Mouse (Mus musculus): ENCODE measurements around the gene Xab2.

Xab2 gene

DNA sequence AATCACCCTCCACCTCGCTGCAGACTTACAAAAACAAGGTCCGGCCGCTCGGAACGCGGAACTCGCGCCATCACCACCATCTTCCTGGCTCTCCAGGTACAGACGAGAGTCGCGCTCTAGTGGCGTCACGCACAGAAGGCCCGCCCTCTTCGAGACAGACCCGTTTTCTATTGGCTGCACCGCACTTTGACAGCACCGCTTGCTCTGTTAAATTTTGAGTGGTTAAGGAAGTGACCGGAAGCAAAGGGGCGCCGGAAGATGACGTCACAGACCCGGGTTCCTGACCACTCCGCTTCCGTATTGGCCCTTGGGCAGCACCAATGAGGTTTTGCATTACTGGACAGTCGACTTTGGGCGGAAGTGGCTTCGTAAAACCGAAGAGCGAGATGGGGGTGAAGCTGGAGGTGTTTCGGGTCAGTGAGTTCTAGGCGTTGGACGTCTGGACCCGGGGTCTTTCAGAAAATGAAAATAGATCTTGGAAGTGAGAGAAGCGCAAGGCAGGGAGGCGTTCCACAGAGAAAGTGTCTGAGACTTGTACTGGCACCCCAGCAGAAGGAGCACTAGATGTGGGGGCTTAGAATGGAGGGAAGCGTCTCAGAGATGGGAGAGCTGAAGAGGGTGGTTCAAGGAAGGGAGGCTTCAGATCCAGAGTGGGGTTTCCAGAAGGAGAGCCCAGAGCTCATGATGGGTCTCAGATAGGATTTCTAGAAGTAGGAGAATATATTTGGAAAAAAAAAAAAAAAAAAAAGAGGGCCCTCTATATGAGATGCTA lies at the start of gene Xab2, which contains the start of gene Pet100:
Gene Xab2, minus strand, starts transcription at position 118 of the 772 bp plus-strand sequence.
Gene Pet100, plus strand, starts transcription at position 350 of the 772 bp plus-strand sequence.
- in situ Hi-C loops (cut with MboI; ENCODE audit: low sequenced_read_pairs): no loop called here

DNA sequence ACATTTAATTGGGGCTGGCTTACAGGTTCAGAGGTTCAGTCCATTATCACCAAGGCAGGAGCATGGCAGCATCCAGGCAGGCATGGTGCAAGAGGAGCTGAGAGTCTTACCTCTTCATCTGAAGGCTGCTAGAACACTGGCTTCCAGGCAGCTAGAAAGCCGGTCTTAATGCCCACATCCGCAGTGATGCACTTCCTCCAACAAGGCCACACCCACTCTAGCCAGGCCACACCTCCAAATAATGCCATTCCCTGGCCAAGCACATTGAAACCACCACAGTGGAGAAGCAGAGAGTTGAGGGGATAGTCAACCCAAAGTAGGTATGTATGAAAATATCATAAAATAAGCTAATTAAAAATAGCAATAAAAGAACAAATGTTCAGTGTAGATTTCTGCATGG lies 49.3 kb upstream of the Xab2 start:
- in situ Hi-C loops (cut with MboI; ENCODE audit: low sequenced_read_pairs): loop anchor here (5.0 kb wide), 1 partner anchor 33 kb away; no protein-coding TSS in a partner anchor

DNA sequence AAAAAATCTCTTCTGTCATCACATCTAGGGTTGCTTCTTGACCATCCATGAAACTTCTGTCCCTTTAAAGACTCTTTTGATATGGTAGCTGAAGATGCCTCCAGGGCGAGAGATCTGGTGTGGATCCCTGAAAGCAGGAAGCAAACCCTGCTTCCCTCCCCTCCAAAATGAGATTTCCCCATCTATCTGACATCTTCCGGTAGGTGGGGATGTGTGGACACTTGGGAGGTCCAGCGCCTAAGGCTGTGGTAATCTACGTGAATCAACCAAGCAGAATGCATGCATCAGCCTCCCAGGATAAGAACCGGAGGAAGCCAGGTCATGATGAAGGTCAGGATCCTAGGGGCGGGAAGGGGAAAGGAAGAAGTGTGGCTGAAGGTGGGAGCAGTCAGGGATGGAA lies 44.4 kb upstream of the Xab2 start, which contains the start of gene Mcemp1:
Gene Mcemp1, plus strand, starts transcription at position 248 of the 400 bp plus-strand sequence.
- in situ Hi-C loops (cut with MboI; ENCODE audit: low sequenced_read_pairs): no loop called here

DNA sequence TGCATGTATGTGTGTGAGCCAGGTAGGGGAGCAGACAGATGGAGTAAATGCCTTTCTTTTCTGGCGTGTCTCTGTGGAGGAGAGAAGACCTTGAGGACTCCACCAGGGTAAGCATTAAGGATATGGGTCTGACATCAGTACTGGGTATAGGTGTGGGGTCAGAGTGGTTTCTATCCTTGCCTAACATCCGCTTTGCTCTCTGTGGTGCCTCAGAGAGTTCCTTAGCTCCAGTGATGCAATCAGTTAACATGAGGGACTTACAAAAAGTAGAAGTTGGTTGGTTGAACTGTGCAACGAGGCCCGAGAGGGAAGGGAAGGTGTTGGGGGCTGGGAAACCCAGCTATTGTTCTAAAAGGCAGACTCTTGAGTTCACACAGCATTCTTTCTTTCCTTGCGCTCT lies 43.3 kb upstream of the Xab2 start:
- in situ Hi-C loops (cut with MboI; ENCODE audit: low sequenced_read_pairs): no loop called here

DNA sequence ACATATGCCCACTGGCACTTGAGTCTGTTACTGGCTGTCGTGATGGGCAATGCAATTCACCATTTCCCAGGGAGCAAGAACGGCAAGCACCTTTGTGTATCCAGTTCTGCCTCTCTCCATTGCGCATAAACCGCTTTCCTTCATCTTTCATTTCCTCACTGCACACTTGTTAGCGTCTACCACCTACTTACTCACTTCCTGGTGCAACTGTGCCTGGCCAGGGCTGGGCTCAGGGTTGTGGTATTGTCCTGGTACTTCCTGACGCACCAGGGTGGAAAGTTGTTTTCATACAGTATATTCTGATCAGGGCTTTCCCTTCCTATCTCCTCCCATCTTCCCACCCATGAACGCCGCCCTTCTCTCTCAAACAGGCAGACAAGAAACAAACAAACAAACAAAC lies 39.8 kb upstream of the Xab2 start:
- in situ Hi-C loops (cut with MboI; ENCODE audit: low sequenced_read_pairs): no loop called here

DNA sequence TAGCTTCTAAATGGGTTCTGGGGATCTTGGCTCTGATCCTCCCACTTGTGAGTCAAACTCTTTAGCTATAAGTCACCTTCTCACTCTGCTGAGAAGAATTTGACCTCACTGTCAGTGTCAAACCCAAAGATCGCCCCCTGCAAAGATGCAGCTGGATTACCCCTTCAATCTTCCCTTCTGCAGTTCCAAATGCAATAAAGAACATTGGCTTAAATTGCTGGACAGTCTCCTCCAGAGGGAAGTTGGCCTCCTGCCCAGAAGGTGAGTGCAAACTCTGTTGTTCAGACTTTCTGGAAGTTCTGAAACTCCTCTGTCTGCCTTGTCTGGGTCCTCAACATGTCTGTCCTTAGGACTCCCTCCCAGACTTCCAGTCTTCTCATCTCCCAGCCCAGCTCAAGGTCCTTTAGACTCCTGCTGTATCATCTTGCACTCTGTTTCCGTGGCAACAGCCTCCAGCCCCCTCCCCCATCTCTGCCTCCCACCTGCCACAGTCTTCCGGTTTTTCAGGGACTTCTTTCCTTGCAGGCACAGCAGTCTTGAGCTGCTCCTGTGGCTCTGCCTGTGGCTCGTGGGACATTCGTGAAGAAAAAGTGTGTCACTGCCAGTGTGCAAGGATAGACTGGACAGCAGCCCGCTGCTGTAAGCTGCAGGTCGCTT lies 35.7 kb upstream of the Xab2 start:
- in situ Hi-C loops (cut with MboI; ENCODE audit: low sequenced_read_pairs): no loop called here

DNA sequence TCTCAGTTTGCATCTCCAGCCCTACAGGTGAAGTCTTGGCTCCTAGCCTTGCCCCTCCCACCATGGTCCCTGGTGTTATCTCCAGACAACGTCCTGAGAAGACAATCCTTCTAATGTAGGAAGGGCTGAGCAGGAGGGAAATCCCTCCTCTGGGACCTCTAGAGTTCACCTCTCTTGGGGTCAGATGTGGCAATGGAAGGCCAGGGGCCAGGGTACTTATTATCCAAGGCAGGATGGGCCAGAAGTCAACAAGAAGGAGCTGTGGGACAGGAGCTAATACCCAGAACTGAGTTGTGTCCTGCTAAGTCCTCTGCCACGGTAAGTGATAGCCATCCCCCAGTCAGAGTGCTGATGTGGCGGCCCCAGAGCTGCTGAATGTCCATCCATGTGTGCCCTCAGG lies 34.4 kb upstream of the Xab2 start, which contains the start of gene Retn:
Gene Retn, plus strand, starts transcription at position 245 of the 400 bp plus-strand sequence.
- in situ Hi-C loops (cut with MboI; ENCODE audit: low sequenced_read_pairs): no loop called here

DNA sequence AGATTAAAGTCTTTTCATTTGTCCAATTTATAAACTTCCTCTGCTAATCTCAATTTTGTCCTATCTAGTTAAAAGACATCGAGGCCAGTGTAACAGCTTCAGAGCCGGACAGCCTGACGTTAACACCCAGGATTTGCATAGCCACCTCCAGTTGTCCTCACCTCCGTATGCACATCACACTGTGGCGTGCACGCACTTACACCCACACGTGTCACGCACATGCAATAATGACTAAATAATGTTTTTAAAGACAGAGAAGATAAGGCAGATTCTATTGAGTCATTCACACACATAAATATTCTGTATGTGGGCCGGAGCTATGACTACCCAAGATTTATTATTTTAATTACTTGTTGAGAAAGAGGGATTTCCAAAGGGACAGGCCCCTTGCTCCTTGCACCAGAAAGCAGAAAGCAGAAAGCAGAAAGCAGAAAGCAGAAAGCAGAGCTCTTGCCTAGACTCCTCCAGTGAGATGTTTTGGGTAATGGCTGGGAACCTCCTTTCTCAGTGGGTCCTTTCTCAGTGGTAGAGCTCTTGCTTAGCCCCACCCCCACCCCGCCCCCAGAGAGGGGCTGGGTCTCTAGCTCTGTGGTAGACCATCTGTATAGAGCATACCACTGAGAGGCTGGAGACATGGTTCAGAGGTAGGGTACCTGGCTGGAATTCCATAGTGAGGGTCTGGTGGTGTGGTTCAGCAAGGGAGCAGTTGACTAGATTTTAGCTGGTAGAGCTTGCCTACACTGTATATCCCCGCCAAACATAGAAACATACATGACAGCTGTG lies 33.8 kb upstream of the Xab2 start:
- in situ Hi-C loops (cut with MboI; ENCODE audit: low sequenced_read_pairs): no loop called here

DNA sequence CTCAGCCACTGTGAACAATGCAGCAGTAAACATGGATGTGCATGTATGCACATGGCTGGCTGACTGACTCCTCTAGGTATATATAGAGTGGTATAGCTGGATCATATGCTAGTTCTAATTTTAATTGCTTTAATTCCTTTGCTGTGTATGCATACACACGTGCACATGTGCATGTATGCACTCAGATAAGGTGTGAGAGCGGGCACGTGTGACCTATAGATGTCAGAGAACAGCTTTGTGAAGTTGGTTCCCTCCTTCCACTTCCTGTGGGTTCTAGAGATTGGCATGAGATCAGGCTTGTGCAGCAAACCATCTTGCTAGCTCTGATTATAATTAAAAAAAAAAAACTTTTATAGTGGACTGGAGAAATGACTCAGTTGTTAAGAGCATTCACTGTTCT lies 31.7 kb upstream of the Xab2 start:
- in situ Hi-C loops (cut with MboI; ENCODE audit: low sequenced_read_pairs): no loop called here

DNA sequence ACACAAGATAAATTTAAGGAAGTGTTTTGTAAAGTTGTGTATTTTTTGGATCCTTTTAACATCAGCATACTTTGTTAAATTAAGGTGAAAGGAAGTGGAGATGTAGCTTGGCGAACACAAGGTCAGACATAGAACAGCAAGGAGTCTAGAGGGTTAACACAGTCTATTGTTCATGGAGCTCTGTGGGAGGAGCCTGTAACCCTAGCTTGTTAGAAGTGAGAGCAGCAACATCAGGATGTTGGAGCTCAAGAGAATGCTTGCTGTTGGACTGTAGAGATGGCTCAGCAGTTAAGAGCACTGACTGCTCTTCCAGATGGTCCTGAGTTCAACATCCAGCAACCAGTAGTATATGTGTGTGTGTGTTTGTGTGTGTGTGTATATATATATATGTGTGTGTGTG lies 27.9 kb upstream of the Xab2 start:
- in situ Hi-C loops (cut with MboI; ENCODE audit: low sequenced_read_pairs): no loop called here

DNA sequence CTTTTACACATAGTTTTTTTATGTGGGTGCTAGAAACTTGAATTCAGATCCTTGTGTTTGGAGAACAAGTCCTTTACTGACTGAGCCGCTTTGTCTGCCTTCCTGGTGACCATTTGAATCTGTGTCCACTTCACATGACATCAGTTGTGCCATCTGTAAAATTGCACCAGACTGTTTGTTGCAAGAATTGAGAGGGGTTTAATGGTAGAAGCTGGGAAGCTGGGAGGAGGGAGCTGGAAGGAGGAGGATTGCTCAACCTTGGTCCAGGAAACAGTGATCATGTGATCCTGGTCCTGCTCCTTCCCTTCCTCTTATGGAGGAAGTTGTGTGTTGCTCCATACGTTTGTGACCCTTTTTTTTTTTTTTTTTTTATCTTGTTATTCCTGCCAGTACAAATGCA lies 27.2 kb upstream of the Xab2 start:
- in situ Hi-C loops (cut with MboI; ENCODE audit: low sequenced_read_pairs): no loop called here

DNA sequence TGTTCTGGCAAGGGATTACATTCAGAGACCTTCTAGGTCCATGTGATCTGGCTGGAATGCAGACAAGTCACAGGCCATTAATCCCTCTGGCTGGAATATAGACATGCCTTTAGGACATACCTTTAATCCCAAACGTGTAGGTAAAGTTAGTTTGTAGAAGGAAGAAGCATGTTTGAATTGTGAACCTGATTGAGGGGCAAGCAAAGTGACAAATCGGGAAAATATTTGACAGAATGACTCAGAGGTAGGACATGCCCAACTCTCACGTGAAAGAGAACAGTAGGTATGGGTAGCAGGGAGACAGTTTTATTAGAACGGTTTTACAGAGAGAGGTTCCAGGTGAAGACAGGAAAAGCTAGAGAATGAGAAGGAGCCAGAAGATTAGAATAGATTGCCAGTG lies 26.4 kb upstream of the Xab2 start:
- in situ Hi-C loops (cut with MboI; ENCODE audit: low sequenced_read_pairs): no loop called here

DNA sequence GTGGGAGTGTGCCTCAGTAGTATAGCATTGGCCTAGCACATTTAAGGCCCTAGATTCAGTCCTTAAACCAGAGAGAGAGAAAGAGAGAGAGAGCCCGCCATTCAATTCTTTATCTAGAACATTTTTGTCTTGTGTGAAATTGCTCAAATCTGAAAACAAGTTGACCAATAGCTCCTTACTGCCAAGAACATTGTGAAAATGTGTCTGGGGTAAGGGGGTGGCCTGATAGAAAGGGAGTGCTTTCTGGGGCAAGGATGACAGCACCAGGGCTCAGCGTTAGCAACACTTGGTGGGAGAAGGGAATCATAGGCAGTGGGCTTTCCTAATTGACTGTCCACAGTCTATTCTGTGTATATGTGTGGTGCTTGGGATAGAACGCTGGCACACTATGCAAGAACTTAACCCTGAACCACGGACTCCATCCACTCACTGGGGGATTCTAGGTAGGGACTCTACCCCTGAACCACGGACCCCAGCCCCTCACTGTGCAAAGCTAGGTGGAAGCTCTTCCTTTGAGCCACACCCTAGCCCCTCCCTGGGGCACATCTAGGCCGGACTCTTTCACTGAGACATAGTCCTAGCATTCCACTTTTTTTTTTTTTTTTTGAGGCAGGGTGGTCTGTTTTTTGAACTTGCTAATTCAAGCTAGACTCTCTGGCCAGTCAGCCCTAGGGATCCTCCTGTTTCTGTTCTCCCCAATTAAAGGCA lies 25.9 kb upstream of the Xab2 start:
- in situ Hi-C loops (cut with MboI; ENCODE audit: low sequenced_read_pairs): no loop called here

DNA sequence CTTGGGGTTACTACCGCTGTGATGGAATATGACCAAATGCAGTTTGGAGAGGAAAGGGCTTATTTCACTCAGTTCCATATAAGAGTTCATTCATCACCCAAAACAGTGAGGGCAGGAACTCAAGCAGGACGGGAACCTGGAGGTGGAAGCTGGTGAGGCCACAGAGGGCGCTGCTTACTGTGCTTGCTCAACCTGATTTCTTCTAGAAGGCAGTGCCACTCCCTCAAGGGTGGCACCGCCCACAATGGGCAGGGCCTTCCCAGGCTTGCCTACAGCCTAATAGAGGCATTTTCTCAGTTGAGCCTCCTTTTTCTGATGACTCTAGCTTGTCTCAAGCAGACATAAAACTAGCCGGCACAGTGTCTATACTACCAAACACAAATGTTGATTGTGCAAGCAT lies 24.7 kb upstream of the Xab2 start:
- in situ Hi-C loops (cut with MboI; ENCODE audit: low sequenced_read_pairs): no loop called here

DNA sequence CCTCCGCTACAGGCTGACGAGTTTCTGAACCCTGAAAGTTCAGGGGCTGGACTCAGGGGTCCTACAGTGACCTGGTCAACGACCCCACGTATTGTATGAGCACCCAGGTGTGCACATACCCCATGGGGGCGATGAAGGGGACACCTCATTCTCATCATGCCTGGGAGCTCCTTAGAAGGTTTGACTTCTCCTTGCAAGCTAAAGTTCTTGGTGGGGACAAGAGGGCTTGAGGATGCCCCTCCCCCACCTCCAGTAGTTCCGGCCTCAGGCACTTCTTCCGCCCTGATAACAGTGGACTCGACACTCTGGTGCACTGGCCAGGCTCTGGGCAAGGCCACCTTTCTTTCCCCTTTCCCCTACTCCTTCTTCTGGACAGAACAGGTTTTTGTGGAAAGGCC lies 10.4 kb upstream of the Xab2 start:
- in situ Hi-C loops (cut with MboI; ENCODE audit: low sequenced_read_pairs): no loop called here

DNA sequence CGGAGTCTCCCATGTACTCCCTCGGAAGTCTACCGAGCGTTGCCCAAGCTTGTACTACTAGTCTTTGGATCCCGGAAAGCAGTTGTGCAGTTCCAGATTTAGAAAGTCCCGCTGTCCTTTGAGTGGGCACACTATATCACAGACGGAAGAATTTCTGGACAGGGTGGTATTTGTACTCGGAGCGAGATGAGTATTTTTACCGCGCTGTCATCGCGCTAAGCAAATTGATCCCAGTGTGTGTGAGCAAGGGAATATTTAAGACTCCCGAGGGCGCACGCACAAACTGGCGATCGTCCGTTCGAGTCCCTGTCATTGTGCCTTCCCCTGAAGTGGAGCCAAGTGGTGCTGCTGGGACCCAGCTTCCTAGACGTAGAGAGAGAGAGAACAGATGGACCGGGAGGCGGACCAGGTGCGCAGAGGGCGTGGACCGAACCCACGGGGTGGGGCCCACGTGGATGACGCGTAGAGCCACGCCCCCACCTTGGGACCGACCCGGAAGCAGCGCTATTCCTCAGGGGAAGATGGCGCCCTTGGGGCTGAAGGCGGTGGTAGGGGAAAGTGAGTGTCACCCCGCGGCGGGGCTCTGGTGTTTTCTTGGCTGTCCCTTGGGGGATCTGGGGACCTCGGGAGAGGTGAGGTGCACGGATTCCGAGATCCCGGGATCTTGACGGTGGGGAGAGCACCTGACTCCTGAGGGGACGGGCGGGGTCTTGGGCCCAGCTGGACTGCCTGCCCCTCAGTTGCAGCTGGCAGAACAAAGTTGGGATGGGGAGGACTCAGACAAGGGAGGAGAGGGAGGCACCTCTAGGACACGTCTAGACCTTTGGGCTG lies 9.7 kb upstream of the Xab2 start, which contains the start of gene Stxbp2:
Gene Stxbp2, plus strand, starts transcription at position 309 of the 831 bp plus-strand sequence.
- in situ Hi-C loops (cut with MboI; ENCODE audit: low sequenced_read_pairs): no loop called here

DNA sequence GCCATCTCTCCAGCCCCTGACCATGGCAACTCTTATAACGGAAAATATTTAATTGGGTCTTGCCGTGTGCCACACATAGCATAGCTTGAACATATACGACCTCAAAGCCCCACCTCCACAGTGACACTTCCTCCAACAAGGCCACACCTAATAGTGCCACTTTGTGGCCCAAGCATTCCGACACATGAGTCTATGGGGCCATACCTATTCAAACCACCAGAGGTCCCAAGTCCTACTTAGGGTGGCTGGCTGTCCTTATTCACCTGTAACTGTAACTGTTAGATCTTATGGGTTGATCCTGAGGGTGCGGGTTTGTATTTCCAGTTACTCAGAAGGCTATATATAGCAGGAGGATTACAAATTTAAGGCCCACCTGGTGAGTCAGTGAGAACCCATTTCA lies 6.9 kb upstream of the Xab2 start:
- in situ Hi-C loops (cut with MboI; ENCODE audit: low sequenced_read_pairs): no loop called here

DNA sequence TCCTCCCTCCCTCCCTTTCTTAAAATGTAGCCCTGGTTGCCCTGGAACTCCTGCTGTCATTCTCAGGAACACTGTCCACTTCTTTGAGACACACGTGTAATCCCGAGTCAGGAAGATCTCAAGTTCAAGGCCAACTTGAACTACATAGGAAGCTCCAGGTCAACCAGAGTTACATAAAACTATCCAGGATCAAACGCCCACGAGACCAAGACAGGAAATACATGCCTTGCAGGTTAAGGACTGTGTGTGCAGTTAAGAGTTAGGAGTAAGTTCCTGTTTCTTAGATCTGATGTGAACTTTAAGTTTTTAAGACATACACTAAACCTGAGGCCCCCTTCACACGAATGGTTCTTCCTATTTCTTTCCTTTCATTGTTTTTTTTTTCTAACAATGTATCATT lies 5.9 kb upstream of the Xab2 start:
- in situ Hi-C loops (cut with MboI; ENCODE audit: low sequenced_read_pairs): no loop called here

DNA sequence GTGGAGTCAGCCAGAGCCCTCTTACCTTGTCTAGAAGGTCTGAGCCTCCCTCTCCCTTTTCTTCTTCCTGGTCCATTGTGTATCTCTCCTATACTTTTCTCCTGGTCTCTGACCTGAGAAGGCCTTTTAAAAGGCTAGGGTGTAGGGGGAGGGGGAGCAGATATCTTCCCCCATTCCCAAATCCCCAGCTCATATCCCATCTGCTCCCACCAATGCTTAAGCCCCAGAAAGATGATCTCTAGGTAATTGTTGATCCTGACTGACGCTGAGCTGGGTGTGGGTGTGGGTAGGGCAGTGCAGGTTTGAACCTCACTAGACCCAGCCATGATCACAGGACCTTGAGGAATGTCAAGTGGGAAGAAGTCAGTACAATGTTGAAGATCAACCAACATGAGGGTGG lies 4.3 kb upstream of the Xab2 start, which contains the start of gene Pcp2:
Gene Pcp2, minus strand, starts transcription at position 101 of the 400 bp plus-strand sequence.
- in situ Hi-C loops (cut with MboI; ENCODE audit: low sequenced_read_pairs): no loop called here

DNA sequence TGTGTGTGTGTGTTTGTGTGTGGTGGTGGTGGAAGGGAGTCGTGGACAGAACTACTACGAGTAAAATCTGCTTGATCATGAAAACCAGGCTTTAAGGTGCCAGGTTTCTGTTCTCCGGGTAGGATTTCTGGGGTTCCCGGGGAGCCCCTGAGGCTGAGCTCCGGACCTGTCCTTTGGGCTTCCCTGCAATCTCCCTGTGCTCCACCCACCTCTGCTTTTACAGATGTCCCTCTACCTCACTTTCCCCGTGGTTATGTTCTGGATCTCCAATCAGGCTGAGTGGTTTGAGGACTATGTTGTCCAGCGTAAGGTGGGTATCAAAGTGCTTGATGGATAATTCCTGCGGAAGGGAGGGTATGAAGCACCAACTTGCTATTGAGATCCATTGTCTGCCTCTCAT lies 1.0 kb upstream of the Xab2 start:
- in situ Hi-C loops (cut with MboI; ENCODE audit: low sequenced_read_pairs): no loop called here

Data from CH12F3 (cell line).